Mouse (Mus musculus): ENCODE measurements around the gene Cd63. TPM values are rescaled to one million over a fixed set of nuclear protein-coding genes. Genes with fewer than 3 reads are reported as not detected.
A peak's percentile ranks its signal among the peaks of the same experiment; 100 is the strongest.

Gene Cd63
- total RNA-seq, 2 experiments from 2014 or later = 243 to 263 TPM

DNA sequence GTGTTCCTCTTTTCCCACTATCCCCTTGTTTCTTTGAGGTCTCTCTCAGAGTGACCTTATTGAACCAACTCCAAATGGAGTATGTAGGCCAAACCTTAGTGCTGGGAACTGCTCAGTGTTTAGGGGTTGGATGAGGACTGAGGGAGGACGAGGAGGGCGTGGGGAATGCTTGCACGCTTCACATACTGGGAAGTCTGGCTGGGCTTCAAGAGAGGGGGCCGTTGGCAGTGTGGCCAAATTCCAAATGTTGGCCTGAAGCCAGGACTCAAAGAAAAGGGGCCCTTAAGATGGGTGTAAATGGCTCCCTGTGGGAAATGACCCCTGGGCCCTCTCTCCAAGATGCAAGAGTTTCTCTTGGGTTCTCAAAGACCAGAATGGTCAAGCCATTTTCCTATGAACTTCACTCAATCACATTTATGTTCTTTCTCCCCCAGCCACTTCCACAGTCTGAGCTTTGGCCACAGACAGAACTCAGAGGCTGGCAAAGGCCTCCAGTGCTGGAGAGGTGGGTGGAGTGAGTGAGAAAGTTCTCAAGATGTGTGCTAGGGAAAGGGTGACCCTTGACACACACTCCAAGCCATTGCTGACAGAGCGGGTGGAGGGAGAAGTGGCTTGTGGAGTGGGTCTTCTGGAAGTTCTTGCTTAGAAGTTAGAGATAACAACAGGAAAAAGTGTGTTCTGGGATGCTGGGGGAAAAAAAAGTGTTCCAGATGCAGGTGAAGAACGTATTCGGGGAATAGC lies 29.0 kb downstream of the Cd63 start:
- no peak for DNase-seq

DNA sequence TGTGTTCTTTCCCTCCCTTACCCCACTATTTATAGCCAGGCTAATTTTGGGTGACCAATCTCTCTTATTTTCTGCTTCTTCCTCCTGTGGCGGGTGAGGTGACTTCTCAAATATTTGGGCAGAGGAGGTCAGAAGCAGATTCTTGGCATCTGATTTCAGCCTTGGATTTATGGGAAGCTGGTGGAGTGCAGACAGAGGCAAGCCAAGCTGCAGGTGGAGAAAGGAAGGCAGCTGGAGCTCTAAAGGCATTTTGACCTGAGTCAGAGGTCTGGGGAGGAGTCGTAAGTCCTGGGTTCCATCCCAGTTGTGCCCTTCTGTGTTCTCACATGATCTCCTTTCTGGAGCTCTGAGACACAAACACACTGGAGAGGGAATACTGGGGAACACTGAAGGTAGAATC lies 30.7 kb downstream of the Cd63 start:
- no peak for DNase-seq

DNA sequence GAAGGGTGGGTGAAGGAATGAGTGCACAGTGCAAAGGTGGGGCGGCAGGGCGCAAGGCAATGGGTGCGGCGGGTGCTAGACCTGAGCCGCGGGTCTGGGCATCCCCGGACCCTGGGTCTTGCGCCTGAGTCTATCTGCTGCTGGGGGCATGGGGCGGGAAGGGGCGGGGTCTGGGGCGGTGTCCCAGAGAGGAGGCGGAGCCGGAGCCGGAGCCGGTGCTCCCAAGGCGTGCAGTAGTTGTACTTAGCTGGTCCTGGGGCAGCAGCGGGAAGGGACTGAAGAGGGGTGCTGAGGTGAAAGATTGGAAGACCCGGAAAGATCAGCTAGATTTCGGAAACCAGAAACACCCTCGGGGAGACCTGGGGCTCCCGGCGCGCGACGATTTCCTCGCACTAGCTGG lies 32.8 kb downstream of the Cd63 start, which contains the start of gene Itga7:
TSS of gene Itga7 (plus strand) at position 245 of the 400 bp plus-strand sequence.
- DNase-seq = peak; percentile 70

DNA sequence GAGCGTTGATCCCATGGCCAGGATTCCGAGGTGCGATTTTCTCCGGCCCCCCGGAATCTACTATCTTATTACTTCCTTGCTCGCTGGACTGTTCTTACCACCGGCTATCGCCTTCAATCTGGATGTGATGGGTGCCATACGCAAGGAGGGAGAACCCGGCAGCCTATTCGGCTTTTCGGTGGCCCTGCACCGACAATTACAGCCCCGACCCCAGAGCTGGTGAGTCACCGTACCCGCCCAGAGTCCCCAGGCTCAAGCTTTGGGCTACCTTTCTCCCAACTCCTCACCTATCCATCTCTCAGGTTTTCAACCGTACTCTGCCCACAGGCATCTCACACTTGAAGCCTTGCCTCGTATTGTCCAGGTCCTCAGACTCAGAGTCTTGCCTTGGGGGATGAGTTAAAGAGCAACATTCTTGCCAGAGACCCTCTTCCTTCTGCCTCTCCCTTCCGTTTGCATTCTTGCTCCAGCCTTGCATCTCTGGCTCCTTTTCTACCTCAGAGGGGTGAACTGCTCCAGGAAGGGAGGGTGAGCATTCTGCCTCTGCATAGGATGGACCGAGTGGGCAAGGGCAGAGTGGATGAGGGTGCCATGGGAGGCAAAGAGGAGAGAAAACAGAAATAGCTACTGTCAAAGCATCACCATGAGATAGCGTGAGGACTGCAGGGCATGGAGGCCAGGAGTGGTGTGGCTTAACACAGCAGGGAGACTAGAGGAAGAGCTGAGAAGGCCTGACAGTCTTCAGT lies 33.4 kb downstream of the Cd63 start:
- no peak for DNase-seq

DNA sequence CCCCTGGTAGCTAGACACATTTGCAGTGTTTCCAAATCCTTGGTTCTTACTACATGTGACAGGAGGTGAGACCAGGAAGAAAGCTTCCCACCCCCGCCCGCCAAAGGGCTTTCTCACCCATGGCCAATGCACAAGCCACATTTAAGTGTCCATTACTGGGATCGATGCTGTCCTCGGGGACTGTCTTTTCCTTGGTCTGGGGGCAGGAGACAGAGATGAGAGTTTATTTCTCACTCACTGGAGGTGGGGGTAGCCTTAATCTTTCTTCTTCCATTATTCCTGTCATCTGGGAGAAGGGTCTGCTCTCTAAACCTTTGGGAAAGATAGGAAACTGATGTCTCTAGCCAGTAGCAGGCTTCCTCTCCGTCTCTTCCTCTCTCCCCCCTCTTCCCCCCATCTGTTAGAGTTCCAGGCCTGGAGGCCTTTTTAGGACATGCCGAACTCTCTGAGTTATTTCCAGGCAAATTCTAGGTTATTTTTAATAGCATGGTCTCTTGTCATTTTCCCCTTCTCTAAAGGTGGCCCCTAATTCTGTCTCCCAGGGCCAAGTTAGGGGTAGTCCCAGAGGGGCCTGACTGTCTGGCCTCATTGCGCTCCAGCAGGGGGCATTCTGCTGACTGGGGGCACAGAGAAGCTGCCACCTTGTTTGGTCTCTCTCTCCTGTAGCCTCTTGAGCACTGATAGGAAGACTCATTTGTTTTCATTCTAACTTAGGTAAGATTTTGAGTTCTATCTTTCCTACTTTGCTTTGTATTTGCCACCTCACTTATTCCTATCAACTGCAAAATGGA lies 34.4 kb downstream of the Cd63 start:
- DNase-seq = no peak

DNA sequence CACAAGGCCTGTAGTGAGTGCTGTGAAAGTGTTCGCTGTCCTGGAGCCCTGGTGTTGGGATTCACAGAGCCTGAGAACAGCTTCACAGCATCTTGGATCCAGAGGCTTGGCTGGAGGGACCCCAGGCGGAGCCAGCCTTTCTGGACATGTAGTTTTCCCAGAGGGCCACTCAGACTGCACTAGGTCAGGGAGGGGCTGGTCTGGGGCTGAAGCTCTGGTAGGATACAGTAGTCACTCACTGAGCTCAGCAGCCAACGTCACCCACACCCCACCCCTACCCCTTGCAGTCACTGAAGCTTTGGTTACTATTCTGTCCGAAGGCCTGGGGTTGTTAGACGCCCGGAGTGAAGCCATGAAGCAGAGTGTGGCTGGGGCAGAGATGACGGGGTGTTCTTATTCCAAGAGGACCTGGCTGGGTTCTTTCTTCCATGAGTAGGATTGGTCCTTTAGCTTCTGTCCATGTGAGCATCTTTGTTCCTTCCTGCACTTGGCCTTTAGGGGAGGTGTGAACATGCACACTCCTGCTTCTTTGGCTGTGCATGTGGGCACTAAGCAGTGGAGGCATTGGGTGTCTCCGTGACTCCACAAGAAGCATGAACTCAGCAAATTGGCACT lies 35.1 kb downstream of the Cd63 start:
- no peak for DNase-seq

DNA sequence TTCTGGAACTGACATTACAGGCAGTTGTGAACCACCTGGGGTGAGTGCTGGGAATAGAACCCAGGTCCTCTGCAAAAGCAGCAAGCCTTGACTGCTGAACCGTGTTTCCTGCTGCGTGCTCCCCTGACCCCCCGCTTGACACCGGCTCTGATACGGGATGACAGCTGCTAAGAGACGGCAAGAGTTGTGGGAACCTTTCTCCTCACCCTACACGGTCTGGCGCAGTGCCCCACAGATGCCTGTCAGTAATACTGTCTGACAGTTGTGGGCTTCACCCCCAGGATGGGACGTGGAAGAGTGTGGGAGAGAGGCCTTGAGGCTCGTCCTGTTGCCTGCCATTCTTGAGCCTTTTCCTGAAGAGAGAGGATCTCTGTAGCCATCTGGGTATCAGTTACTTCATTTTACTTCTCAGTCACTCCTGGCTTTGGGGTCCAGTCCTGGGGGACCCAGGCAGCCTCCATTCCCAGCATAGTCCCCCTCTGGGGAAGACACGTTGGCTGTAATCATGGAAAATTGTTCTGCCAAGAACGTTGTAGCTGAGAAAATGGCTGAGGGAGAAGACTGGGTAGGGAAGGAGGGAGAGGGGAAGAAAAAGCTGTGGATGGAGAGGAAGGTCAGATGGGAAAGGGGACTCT lies 37.1 kb downstream of the Cd63 start:
- peak; percentile 44 for DNase-seq

GRCm38 (mm10) chr10:128938457-128938856 lies 37.7 kb downstream of the Cd63 start:
- peak; percentile 86 for DNase-seq

DNA sequence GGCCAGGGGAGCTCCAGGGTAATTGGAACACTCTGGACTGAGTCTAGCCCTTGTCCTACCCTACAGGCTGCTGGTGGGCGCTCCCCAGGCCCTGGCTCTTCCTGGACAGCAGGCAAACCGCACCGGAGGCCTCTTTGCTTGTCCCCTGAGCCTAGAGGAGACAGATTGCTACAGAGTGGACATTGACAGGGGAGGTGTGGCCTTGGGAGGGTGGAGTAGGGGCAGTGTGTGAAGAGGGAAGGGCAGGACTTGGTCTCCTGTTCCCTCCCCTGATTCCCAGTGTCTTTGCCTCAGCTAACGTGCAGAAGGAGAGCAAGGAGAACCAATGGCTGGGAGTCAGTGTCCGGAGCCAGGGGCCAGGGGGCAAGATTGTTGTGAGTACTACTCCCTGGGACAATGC lies 38.2 kb downstream of the Cd63 start:
- peak; percentile 59 for DNase-seq

DNA sequence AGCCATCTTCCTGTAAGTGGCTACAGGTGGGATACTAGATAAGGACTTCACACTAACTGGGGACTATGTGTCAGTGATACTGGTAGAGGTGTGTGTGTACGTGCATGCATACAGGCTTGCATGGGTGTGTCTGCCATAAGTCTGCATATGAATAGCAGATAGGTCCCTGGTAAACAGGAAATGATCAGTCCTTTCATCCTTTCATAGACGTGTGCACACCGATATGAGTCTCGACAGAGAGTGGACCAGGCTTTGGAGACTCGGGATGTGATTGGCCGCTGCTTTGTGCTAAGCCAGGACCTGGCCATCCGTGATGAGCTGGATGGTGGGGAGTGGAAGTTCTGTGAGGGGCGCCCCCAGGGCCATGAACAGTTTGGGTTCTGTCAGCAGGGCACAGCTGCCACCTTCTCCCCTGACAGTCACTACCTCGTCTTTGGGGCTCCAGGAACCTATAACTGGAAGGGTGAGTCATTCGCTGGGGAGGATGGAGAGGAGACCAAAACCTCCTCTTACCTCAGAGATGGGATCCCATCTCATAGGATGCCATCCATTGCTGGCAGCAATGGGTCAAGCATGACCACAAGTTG lies 39.8 kb downstream of the Cd63 start:
- no peak for DNase-seq

GRCm38 (mm10) chr10:128945675-128946074 lies 44.9 kb downstream of the Cd63 start:
- DNase-seq = peak; percentile 73

DNA sequence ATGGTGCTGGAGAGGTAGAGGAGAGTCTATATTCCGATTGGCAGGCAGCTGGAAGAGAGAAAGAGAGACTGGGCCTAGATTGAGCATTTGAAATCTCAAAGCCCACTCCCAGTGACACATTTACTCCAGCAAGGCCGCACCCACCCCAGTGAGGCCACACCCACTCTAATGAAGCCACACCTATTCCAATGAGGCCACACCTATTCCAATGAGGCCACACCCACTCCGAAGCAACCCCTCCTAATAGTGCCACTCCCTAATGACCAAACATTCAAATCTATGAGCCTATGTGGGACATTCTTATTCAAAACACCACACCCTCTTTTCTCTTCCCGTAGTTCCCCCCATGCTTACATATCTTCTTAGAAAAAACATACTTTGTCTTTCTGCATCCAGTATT lies 46.7 kb downstream of the Cd63 start:
- DNase-seq = no peak

DNA sequence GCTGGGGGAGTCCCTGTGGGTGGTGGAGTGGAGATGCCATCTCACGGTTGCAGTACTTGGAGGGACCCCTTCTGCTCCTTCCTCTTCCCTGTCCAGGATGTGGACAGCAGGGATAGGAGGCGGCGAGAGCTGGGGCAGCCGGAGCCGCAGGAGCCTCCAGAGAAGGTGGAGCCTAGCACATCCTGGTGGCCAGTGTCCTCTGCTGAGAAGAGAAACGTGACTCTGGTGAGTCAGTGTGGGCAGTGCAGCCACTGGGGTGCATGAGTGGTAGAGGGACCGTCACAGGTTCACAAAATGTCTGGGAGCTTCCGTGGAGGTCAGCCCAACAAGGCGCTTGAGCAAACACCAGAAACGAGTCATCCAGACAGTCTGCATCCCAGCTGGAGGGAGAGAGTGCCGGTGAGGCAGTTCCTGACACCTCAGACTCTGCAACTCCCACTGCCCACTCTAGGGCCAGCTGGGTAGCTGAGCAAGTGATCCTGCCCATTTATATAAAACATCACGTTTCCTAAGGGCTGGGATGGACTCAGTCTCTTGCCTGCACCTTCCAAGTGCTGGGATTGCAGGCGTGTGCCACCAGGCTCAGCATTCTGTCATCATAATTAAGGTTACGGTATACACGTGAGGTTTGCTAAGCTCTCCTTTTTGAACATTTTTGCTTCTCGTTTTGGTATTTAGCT lies 49.6 kb downstream of the Cd63 start:
- DNase-seq = no peak

DNA sequence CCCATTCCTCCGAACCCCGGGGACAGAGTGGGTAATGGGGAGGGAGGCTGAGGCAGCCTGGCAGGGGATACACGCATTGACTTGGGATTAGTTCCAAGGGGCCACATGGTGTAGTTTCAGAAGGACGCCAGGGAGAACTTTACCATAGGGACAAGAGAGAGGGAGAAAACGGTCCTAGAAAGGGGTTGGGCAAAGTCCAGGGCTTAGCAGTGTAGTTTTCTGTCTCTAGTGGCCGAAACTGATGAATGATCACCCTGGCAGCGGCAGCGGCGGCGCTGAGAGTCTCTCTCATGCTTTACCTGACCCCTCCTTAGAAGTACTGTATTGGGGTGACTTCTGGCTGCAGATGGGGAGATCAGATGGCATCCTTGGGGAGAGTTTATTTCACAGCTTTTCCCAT lies 57.6 kb downstream of the Cd63 start:
- DNase-seq = no peak

DNA sequence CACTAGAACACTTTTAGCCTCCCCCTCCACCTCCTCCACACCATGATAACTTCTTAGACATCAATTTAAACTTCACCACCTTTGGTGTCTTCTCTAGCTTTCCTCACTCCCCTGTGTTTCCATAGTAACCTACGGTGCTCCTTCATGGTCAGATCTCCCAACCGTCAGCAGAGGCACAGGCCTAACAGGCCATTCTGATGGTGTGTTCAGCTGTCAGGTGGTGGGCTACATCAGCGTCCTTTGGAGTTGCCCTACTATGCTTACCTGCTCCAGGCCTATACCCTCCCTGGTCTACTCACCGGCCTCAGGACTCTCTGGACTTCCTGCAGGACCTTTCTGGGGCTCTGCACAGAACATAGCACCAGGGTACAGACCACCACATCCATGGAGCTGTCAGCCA lies 59.4 kb downstream of the Cd63 start:
- DNase-seq = no peak

- DNase-seq = no peak
These were observed 60.1 kb downstream of the Cd63 start, which contains the start of gene Mettl7b for GRCm38 (mm10) chr10:128960590-128961584. Mettl7b (minus strand) TSS chr10:128960988.
